Mouse (Mus musculus) gastrocnemius, adult 2 months (tissue): ENCODE results near the gene Samd1. TPM values are rescaled to one million over a fixed set of nuclear protein-coding genes. Genes with fewer than 3 reads are reported as not detected.
A peak's percentile ranks its signal among the peaks of the same experiment; 100 is the strongest.

Experiments
- DNase-seq: peaks from one replicate; pipeline ENCODE4 v3.0.0; 2022
- H3K27ac ChIP-seq: fragments of 200-600 bp; 2 replicates; pipeline ENCODE4 v1.8.1; 2022; ENCODE audit warnings: mild to moderate bottlenecking
- H3K4me3 ChIP-seq: fragments of 200-600 bp; 2 replicates; pipeline ENCODE4 v1.8.1; 2022; ENCODE audit warnings: mild to moderate bottlenecking, moderate library complexity
- CTCF ChIP-seq: fragments of 200-600 bp; IDR thresholded peaks from 2 replicates; pipeline ENCODE4 v1.8.1; 2022; ENCODE audit warnings: antibody characterized with exemption, mild to moderate bottlenecking, moderate library complexity
- intact Hi-C: fragments of 180-260 bp; cut with DNase I; formaldehyde crosslinking; loops from one replicate; pipeline ENCODE4 v1.15.1; 2025
- total RNA-seq, 2 experiments: library from RNA; stranded (reverse); gene quantifications; 2 replicates each; pipeline ENCODE4 v1.2.3; 2021

Samd1 gene
- total RNA-seq, 2 experiments from 2014 or later = 15.1 to 19.8 TPM

GRCm38 (mm10) chr8:83990170-83990569, 7.3 kb upstream of the Samd1 start:
- intact Hi-C loops = no loop called here
- no peak for DNase-seq
- Histone ChIP-seq H3K4me3 (no peak overlapping the region), H3K27ac (no peak overlapping the region)
- no peak for TF ChIP-seq CTCF

- intact Hi-C loops = no loop called here
- DNase-seq = no peak
- TF ChIP-seq CTCF = no peak
- Histone ChIP-seq H3K27ac (no peak overlapping the region), H3K4me3 (no peak overlapping the region)
Measured at GRCm38 (mm10) chr8:83992488-83992887, 5.0 kb upstream of the Samd1 start.

GRCm38 (mm10) chr8:83994030-83994429, 3.4 kb upstream of the Samd1 start:
- Histone ChIP-seq H3K4me3 (no peak overlapping the region), H3K27ac (no peak overlapping the region)
- TF ChIP-seq CTCF = no peak
- no peak for DNase-seq
- intact Hi-C loops = loop anchor here (2.0 kb wide), 1 partner anchor 13 kb away; no protein-coding TSS in a partner anchor

- peak overlapping the region; percentile 93 for H3K4me3 ChIP-seq
Measured at GRCm38 (mm10) chr8:83995973-83996372, 1.5 kb upstream of the Samd1 start.

GRCm38 (mm10) chr8:83996567-83997505, 636 bp upstream of the Samd1 start:
- peak; percentile 97 for DNase-seq
- Histone ChIP-seq H3K4me3 (peak overlapping the region; percentile 93), H3K27ac (peak overlapping the region; percentile 98)
- TF ChIP-seq CTCF = no peak
- intact Hi-C loops = no loop called here

More at GRCm38 (mm10) chr8:83995973-83996372, 1.5 kb upstream of the Samd1 start:
- TF ChIP-seq CTCF = no peak
- intact Hi-C loops = loop anchor here (2.0 kb wide), 1 partner anchor 15 kb away; no protein-coding TSS in a partner anchor
- no peak for DNase-seq
- H3K27ac ChIP-seq = peak overlapping the region; percentile 98

GRCm38 (mm10) chr8:83998231-83999056, 972 bp downstream of the Samd1 start:
- peak; percentile 49 for TF ChIP-seq CTCF
- DNase-seq = peak; percentile 76
- H3K4me3 ChIP-seq = peak overlapping the region; percentile 84
- peak overlapping the region; percentile 88 for H3K27ac ChIP-seq
- intact Hi-C loops = no loop called here

- TF ChIP-seq CTCF = no peak
- H3K27ac ChIP-seq = peak overlapping the region; percentile 88; the same call in 1 of the 2 replicates
- peak overlapping the region; percentile 84 for H3K4me3 ChIP-seq
- intact Hi-C loops = no loop called here
- no peak for DNase-seq
Measured at GRCm38 (mm10) chr8:83999057-83999705, 1.7 kb downstream of the Samd1 start.

GRCm38 (mm10) chr8:83999825-84000224, 2.4 kb downstream of the Samd1 start:
- intact Hi-C loops = no loop called here
- no peak for DNase-seq
- H3K4me3 ChIP-seq = no peak overlapping the region
- TF ChIP-seq CTCF = no peak
- H3K27ac ChIP-seq = no peak overlapping the region

GRCm38 (mm10) chr8:84001281-84002000, 4.0 kb downstream of the Samd1 start, which contains the start of gene 1700067K01Rik:
Gene 1700067K01Rik (plus strand): TSS chr8:84001502.
- intact Hi-C loops = no loop called here
- TF ChIP-seq CTCF = no peak
- H3K27ac ChIP-seq = no peak within 1 kb of the TSS
- no peak for DNase-seq
- no peak within 1 kb of the TSS for H3K4me3 ChIP-seq

GRCm38 (mm10) chr8:84002957-84003611, 5.6 kb downstream of the Samd1 start:
- H3K4me3 ChIP-seq = no peak overlapping the region; the same call in 1 of the 2 replicates
- DNase-seq = no peak
- no peak for TF ChIP-seq CTCF
- no peak overlapping the region for H3K27ac ChIP-seq
- intact Hi-C loops = no loop called here

- peak overlapping the region; percentile 89 for H3K4me3 ChIP-seq
- H3K27ac ChIP-seq = peak overlapping the region; percentile 96
- intact Hi-C loops = no loop called here
- TF ChIP-seq CTCF = no peak
- DNase-seq = no peak
Measured at GRCm38 (mm10) chr8:84003612-84004246, 6.3 kb downstream of the Samd1 start.
